ENCODE assay signal across 8 mouse cellular contexts in the genomic region with DNA sequence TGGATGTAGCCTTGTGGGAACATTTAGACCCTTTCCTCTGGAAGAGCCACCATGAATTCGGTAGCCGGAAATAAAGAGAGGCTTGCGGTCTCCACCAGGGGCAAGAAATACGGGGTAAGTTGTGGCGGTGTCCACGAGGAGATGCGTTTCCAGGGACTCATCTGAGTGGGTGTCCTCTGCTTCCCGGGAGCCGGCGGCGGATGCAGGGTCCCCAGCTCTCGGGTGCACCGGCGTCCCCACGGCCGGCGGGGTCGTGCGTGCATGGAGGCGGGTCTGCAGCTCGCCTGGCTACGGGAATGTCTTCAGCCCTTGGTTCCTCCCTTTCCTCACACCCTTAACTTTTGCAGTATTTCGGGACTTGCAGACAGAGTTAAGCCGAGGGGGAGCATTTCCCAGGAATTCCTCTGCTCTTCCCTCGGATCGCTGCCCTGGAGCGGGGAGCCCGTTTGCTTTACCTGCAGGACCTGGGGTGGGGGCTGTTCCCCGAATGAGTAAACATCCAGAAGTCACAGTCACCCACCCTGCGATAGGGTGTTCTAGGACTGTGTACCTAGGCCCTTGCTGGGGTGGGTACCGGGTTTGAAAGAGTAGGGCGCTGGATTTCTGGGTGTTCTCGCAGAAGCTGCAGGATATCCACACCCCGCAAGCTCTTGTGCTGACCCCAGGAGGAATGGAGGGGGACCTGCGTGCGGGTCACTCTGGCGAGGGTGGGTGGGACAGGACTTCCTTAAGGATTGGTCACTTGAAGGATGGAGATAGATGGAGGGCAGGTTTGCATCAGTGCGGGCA. TPM values are rescaled to one million over a fixed set of nuclear protein-coding genes. Genes with fewer than 3 reads are reported as not detected.
DNase-seq lines count a peak whose midpoint lies in the region; ATAC-seq and TF ChIP-seq lines count a peak whose summit lies in the region.

No protein-coding gene starts in this region.

- H3K9me3 ChIP-seq in forebrain, embryonic 15.5 days, result no peaks in the 10 kb centered on the region
- no peaks in the 10 kb centered on the region for H3K9me3 ChIP-seq in kidney, embryonic 16.5 days (ENCODE audit: low read length)
- no peaks in the 10 kb centered on the region for H3K9me3 ChIP-seq in liver, embryonic 16.5 days (replicated peaks; ENCODE audit: control insufficient read depth, low read length)

- no peak for TF ChIP-seq POLR2A in lung, adult 2 months (IDR thresholded peaks at IDR 0.05; ENCODE audit: borderline replicate concordance, extremely low read depth, low read depth, low read length)

- ATAC-seq in cerebellum, adult (ENCODE audit: insufficient number of reproducible peaks, low FRiP score, low TSS enrichment), result 0 out of 2 replicates have a peak, but pooled peaks have one; percentile 13
- ATAC-seq in forebrain, embryonic 15.5 days (replicated peaks), result peak; percentile 7; the same call in 1 of the 2 replicates
- ATAC-seq in kidney, embryonic 16.5 days (ENCODE audit: low FRiP score, low TSS enrichment), result 0 out of 2 replicates have a peak, but pooled peaks have one; percentile 4
- ATAC-seq in liver, embryonic 16.5 days (ENCODE audit: low read depth), result no peak

- H3K4me1 ChIP-seq in lung, adult 2 months (ENCODE audit: control insufficient read depth, insufficient read depth, low read length), result peaks cover 9% of the 10 kb centered on the region; the same call in 1 of the 2 replicates
- peaks cover 36% of the 10 kb centered on the region for H3K4me1 ChIP-seq in forebrain, embryonic 15.5 days
- H3K4me1 ChIP-seq in kidney, embryonic 16.5 days (ENCODE audit: insufficient read depth, low read length), result peaks cover 30% of the 10 kb centered on the region
- peaks cover 10% of the 10 kb centered on the region for H3K4me1 ChIP-seq in liver, embryonic 16.5 days (ENCODE audit: control insufficient read depth, low read depth, low read length)

- DNase-seq in lung, adult 2 months, result peak; percentile 5
- no peak for DNase-seq in lung, adult 18-20 months
- DNase-seq in right cerebral cortex, postnatal 14 days, result peak; percentile 27
- no peak for DNase-seq in gastrocnemius, postnatal 36 days

- peaks cover 12% of the 10 kb centered on the region for H3K27me3 ChIP-seq in forebrain, embryonic 15.5 days
- H3K27me3 ChIP-seq in kidney, embryonic 16.5 days (ENCODE audit: insufficient read depth, low read length), result peaks cover 5% of the 10 kb centered on the region; the same call in 1 of the 2 replicates
- H3K27me3 ChIP-seq in liver, embryonic 16.5 days (ENCODE audit: control insufficient read depth, insufficient read depth, low read depth, low read length), result peaks cover 62% of the 10 kb centered on the region

- intact Hi-C loops in gastrocnemius, postnatal 36 days (cut with DNase I), result loop anchor here (1.0 to 5.0 kb wide), 5 partner anchors 158 to 948 kb away; no protein-coding TSS in a partner anchor

- H3K36me3 ChIP-seq in forebrain, embryonic 15.5 days, result no peaks in the 10 kb centered on the region
- no peaks in the 10 kb centered on the region for H3K36me3 ChIP-seq in kidney, embryonic 16.5 days (ENCODE audit: insufficient read depth, low read length)
- H3K36me3 ChIP-seq in liver, embryonic 16.5 days (ENCODE audit: control insufficient read depth, insufficient read depth), result no peaks in the 10 kb centered on the region

- H3K4me3 ChIP-seq in lung, adult 2 months (replicated peaks; ENCODE audit: extremely low read depth, low read depth, low read length), result peak overlapping the region; percentile 40
- H3K4me3 ChIP-seq in forebrain, embryonic 15.5 days, result peak overlapping the region; percentile 78
- peak overlapping the region; percentile 68 for H3K4me3 ChIP-seq in kidney, embryonic 16.5 days (ENCODE audit: low read length)
- H3K4me3 ChIP-seq in liver, embryonic 16.5 days (ENCODE audit: low read depth, low read length), result peak overlapping the region; percentile 53

- TF ChIP-seq CTCF in lung, adult 2 months (IDR thresholded peaks at IDR 0.05; ENCODE audit: insufficient read depth, low read length), result no peak

- H3K27ac ChIP-seq in forebrain, embryonic 15.5 days (replicated peaks), result peak overlapping the region; percentile 70; the same call in 1 of the 2 replicates
- peak overlapping the region; percentile 84 for H3K27ac ChIP-seq in kidney, embryonic 16.5 days (ENCODE audit: low read length)
- H3K27ac ChIP-seq in liver, embryonic 16.5 days (ENCODE audit: low read length), result no peak overlapping the region

- 1% methylated on average over 38 of the region's 38 CpGs for WGBS in lung, adult 2 months
- WGBS in forebrain, embryonic 15.5 days, result under 1% methylated on average over 38 of the region's 38 CpGs
- under 1% methylated on average over 38 of the region's 38 CpGs for WGBS in kidney, embryonic 16.5 days
- 1% methylated on average over 38 of the region's 38 CpGs for WGBS in liver, embryonic 16.5 days (ENCODE audit: insufficient replicate concordance)

- peak overlapping the region; percentile 100 for H3K4me2 ChIP-seq in forebrain, embryonic 15.5 days (replicated peaks)
- H3K4me2 ChIP-seq in kidney, embryonic 16.5 days (replicated peaks; ENCODE audit: low read depth, low read length), result peak overlapping the region; percentile 95
- H3K4me2 ChIP-seq in liver, embryonic 16.5 days (ENCODE audit: low read depth, low read length), result peak overlapping the region; percentile 71

- peak overlapping the region; percentile 73 for H3K9ac ChIP-seq in forebrain, embryonic 15.5 days (replicated peaks)
- H3K9ac ChIP-seq in kidney, embryonic 16.5 days (replicated peaks; ENCODE audit: low read length), result peak overlapping the region; percentile 75
- no peak overlapping the region for H3K9ac ChIP-seq in liver, embryonic 16.5 days (ENCODE audit: low read depth, low read length)

RNA-seq across cellular contexts. Expression of a gene that starts 0.8 kb away (rescaled TPM):
- polyA plus RNA-seq in lung, adult 2 months (2012; rRNA removed), result 2.0 and 3.6 TPM in 2 replicates
- polyA plus RNA-seq in forebrain, embryonic 15.5 days (2015; fragmentation: Nextera tagmentation; extraction: Ambion mirVana), result 4.3 and 4.5 TPM in 2 replicates
- polyA plus RNA-seq in kidney, embryonic 16.5 days (2015; fragmentation: Nextera tagmentation; extraction: Ambion mirVana), result 9.3 and 11.4 TPM in 2 replicates
- 0.04 and 0.05 TPM in 2 replicates for polyA plus RNA-seq in liver, embryonic 16.5 days (2015; fragmentation: Nextera tagmentation; extraction: Ambion mirVana)
- total RNA-seq in gastrocnemius, postnatal 36 days (2021), result 1 to 10 TPM; 1.7 to 2.8 TPM

Comparison
In these comparisons a context has a peak if more than half of its experiments do, and no peak if none do; other contexts are left out.
1. DNase-seq: peak in lung, adult 2 months (single experiment) and right cerebral cortex, postnatal 14 days (single experiment); none in lung, adult 18-20 months (0 of 2) and gastrocnemius, postnatal 36 days (0 of 2).
2. Peak in every context shown above with its lines, with median percentiles within 50 percentile points of each other: H3K4me3 ChIP-seq and H3K4me2 ChIP-seq.